Mouse (Mus musculus): ENCODE results near the gene Gm8050.
"Not testable (repeated sequence)": the region's sequence is repeated elsewhere in the genome, so short reads cannot be mapped to it uniquely, and the experiment has no call there.

The Gm8050 gene

DNA sequence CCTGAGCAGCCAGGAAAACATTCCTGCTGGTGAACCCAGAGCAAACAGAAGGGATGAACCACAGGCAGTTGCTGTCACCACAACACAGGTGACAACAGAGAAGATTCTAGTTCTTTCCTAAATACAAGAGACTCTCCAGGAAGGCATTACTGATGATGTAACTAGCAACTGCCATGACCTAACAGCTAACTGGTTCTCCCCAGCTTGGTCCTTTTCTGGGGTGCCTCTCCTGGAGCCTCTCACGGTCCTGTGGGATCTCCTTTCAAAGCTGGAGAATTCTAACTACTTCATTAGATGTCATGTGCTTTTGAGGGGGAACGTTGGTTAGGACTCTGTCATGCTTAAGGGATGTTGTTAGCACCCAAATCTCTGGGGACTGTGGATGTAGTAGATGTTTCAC is at the start of gene Gm8050:
Gene Gm8050 (minus strand): TSS at position 101 of the 400 bp plus-strand sequence.
- not testable (repeated sequence) for DNase-seq

DNA sequence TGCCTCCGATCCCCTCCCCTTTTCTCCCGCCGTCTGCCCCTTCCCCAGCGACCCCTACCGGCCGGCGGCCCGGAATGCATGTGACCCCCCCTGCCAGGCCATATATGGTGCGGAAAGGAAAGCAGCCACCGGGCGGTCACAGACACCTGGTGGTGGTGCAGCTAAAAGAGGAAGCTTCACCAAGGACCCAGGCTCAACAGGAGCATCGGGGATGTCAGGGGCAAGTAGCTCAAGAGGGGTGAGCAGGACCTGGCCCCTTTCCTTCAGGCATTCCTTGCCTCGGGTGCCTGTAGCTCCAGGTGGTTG is 37.1 kb upstream of the Gm8050 start:
- not testable (repeated sequence) for DNase-seq

DNA sequence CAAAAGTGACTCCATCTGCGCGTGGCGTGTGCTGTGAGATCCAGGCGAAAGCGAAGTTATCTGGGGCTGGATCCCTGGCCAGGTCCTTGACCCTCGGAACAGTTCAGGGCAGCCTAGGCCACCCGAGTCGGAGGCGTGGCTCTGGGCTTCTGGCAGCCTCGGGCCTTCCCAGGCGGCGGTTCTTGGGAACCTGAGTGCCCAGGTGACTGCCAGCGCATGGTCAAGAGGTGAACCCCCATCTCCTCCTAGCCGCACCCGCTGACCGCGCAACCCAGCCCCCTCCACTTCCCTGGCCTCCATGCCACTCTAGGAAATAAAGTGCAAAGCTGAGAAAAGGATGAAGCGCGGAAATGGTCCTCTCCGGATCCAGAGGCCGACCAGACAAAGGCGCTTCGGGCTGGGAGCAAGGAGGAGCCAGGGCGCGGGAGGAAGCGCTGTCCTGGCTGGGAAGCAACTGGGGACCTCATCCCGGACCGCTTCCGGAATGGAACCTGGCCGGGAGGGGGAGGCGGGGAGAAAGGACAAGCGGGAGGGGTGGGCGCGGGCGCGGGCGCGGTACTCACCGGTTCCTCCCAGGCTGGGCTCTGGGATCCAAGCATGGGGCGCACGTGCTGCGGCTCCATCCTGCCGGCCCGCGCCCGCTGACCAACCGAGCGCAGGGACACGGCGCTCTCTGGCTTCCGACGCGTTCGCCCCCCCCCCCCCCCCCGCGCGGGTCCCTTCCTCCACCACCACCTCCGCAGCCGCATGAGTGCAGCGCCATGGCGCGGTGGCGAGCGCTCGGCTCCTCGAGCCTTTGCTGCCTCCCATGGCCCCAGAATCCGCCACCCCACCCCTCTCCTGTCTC is 36.6 kb upstream of the Gm8050 start:
- peak; percentile 3 for DNase-seq

DNA sequence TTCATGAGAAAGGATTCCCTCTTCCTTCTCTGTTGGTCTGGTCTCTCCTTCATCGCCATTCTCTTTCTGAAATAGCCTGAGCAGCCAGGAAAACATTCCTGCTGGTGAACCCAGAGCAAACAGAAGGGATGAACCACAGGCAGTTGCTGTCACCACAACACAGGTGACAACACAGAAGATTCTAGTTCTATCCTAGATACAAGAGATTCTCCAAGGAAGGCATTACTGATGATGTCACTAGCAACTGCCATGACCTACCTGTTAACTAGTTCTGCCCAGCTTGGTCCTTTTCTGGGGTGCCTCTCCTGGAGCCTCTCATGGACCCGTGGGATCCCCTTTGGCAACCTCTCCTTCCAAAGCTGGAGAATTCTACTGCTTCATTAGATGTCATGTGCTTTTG is 22.2 kb upstream of the Gm8050 start, which contains the start of gene Gm3636:
Gene Gm3636 (minus strand): TSS at position 101 of the 400 bp plus-strand sequence.
- DNase-seq: not testable (repeated sequence)

DNA sequence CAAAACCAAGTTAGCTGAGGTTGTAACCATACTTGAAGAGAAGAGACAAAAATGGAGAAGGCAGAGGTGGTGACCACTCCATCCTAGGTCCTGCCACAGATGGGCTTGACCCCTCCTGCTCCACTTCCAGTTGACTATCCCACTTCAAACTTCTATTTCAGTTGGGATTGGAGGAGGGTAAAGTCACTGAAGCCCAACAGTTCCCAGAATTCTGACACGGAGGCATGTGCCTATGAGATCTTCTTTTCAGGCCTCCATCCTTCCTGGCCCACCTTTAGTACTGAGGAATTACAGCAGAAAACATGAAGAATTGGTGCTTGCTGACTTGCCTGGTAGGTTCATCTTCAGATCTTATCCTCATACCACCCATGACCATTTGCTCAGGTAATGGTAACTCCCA is 36.0 kb downstream of the Gm8050 start, which contains the start of gene Gm10251:
Gene Gm10251 (minus strand): TSS at position 101 of the 400 bp plus-strand sequence.
- DNase-seq: not testable (repeated sequence)
